Mouse (Mus musculus): Measurements from ENCODE around the gene Mymk.

The Mymk gene

GRCm38 (mm10) chr2:27036003-27036402 is 36.0 kb downstream of the Mymk start:
- peak in 1 of 2 experiments; percentile 29 for DNase-seq (ENCODE audit: low spot score in 2 of 2)

- no peak for DNase-seq (ENCODE audit: low spot score in 2 of 2)
Measured at GRCm38 (mm10) chr2:27032361-27032760, 39.6 kb downstream of the Mymk start.

- DNase-seq (ENCODE audit: low spot score in 2 of 2), result no peak
Measured at GRCm38 (mm10) chr2:27028437-27029015, 43.5 kb downstream of the Mymk start.

- DNase-seq (ENCODE audit: low spot score in 2 of 2), result peak; percentile 73 to 83
Measured at GRCm38 (mm10) chr2:27027618-27028436, 44.2 kb downstream of the Mymk start, which contains the start of gene Slc2a6. TSS of gene Slc2a6 (minus strand) at chr2:27027998.

- no peak for DNase-seq (ENCODE audit: low spot score in 2 of 2)
Measured at GRCm38 (mm10) chr2:27026857-27027617, 44.9 kb downstream of the Mymk start.

GRCm38 (mm10) chr2:27026332-27026731 is 45.6 kb downstream of the Mymk start:
- DNase-seq (ENCODE audit: low spot score in 2 of 2), result no peak

GRCm38 (mm10) chr2:27025545-27025944 is 46.4 kb downstream of the Mymk start:
- no peak for DNase-seq (ENCODE audit: low spot score in 2 of 2)

- no peak for DNase-seq (ENCODE audit: low spot score in 2 of 2)
Measured at GRCm38 (mm10) chr2:27024136-27024535, 47.8 kb downstream of the Mymk start.

GRCm38 (mm10) chr2:27022612-27023011 is 49.4 kb downstream of the Mymk start:
- no peak for DNase-seq (ENCODE audit: low spot score in 2 of 2)

- no peak for DNase-seq (ENCODE audit: low spot score in 2 of 2)
Measured at GRCm38 (mm10) chr2:27021103-27021502, 50.9 kb downstream of the Mymk start.

GRCm38 (mm10) chr2:27019530-27019929 is 52.4 kb downstream of the Mymk start:
- no peak for DNase-seq (ENCODE audit: low spot score in 2 of 2)

- peak; percentile 63 to 64 for DNase-seq (ENCODE audit: low spot score in 2 of 2)
Measured at GRCm38 (mm10) chr2:27017802-27018201, 54.2 kb downstream of the Mymk start.

Measured in urinary bladder, postnatal 36 days (tissue).